Mouse (Mus musculus) kidney, postnatal 36 days (tissue): ENCODE measurements around the gene Atg13.

ENCODE experiments used
- DNase-seq, 2 experiments: peaks; one replicate each; pipeline ENCODE4 v3.0.0; 2021 to 2022; ENCODE audit warnings: mixed read lengths in 2 of 2

The Atg13 gene

DNA sequence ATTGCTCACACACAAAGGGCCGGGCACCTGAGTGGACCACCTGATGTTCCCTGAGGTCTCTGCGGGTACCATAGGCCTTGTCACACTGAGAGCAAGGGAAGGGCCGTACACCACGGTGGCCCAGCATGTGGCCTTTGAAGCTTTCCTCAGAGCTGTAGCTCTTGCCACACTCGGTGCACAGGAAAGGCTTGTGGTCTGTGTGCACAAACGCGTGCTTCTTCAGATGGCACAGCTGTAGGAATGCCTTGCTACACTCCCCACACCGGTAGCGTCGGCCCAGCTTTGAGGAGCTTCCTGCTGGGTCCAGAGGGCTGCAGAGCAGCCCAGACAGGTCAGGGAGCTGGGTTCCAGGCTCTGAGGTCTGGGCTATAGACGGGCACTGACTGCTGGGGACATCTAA is 64.6 kb downstream of the Atg13 start:
- no peak for DNase-seq

DNA sequence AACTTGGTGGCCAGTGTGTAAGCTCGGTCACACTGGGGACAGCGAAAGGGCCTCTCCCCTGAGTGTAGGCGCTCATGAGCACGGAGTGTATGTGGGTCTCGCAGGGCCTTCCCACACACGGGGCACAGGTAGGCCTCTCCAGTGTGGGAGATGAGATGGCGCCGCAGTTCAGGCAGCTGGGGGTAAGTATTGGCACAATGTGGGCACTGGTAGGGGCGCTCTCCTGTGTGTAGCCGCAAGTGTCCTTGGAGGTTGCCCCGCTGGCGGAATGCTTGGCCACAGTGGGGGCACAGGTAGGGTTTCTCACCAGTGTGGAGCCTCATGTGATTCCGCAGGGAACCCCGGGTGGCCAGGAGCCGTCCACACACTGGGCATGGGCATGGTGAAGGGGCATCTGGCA is 65.0 kb downstream of the Atg13 start:
- DNase-seq, result no peak

DNA sequence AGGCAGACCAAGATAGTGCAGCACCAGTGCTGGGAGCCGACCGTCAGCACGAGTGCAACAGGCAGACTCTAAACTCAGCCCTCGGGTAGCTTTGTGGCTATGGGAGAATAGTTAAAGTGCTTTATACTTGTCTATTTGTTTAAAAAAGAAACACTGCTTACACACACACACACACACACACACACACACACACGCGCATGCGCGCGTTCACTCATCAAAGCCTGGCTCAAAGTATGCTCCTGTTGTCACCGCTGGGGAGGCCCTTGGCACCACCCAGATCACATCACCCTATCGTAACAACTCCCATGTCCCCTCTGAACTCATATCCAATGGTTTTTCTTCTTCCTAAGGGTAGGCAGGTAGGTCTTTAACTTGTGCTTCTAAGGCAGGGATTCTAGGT is 66.4 kb downstream of the Atg13 start:
- no peak for DNase-seq

DNA sequence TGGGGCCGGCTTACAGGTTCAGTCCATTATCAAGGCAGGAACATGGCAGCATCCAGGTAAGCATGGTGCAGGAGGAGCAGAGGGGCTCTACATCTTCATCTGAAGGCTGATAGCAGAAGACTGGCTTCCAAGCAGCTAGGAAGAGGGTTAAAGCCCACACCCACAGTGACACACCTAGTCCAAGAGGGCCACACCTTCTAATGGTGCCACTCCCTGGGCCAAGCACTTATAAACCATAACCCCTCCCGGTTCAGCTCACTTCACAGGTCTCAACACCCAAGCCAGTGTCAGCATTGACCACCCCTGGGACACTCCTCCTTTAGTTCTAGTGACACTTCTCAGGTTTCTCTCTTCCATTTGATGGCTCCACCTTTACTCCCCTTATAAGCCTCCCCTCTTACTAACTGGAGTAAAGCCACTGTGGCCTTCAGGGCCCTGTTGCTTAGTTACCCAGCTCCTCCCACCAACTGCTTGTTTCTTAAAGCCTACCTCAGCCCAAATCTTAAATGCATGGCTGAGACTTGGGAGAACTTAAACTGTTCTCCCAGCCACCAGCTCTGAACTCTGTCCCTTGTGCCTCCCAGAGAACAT is 67.5 kb downstream of the Atg13 start:
- DNase-seq, result no peak

DNA sequence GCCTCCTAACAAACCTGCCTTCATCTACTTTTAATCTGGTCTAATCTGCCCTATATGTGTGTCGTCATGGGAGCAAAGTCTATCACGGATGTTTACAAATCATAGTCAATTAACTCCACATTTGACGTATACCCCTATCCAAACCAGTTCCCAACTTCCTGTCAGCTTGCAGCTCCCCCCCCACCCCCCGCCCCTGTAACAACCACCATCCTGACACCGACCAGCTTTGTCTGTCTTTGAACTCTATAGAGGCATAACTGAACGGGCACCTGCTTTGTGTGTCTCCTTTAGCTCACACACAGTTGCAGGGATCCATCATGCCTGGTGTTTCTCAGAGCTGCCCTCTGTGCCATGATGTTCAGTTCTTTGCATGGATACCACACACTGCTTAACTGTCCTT is 71.4 kb downstream of the Atg13 start:
- DNase-seq, result no peak

DNA sequence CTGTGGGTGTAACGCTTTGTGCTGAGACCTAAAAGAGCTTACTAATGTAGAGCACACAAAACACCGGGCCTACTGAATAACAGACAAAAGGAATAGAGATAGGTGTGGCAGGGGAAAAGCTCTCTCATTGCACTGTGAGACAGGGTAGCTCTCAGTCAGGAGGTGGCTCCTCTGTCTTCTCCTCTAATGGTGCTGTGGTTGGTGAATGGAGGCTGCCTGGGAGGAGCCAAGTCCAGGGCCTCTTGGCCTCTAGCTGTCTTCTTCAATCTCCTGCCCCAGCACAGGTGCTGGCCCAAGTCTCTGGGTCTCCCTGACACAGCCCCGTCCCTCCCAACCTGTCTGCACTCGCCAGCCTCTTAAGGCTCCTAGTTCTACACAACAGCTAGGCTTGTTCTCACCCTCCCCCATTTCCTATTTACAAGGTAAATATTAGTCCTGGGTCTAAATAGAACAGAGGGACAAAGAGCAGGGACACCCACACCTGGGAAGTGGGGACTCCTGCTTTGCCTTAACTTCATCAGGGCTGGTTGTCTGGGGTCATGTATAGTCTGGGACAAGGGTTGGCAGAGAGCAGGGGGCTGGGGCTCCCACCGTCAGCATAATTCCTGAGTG is 73.5 kb downstream of the Atg13 start:
- DNase-seq, result no peak

DNA sequence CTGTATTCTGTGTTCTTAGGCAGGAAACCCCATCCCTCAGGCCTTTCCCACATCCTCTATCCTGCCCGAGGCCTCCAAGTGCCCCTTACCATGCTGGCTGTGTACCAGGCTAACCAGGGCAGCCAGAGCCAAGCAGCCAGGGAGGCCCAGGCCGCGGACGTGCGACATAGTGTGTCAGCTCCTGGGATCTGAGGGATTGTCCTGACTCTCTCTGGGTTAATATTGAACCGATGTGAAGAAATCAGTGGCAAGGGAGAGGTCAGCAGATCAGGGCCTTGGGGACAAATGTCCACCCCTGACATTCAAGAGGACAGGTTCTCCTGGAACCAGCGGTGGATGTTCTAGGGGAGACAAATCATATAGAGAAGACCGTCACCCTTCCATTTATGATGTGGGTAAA is 74.1 kb downstream of the Atg13 start, which contains the start of gene F2:
TSS of gene F2 (minus strand) at position 186 of the 400 bp plus-strand sequence.
- no peak for DNase-seq

DNA sequence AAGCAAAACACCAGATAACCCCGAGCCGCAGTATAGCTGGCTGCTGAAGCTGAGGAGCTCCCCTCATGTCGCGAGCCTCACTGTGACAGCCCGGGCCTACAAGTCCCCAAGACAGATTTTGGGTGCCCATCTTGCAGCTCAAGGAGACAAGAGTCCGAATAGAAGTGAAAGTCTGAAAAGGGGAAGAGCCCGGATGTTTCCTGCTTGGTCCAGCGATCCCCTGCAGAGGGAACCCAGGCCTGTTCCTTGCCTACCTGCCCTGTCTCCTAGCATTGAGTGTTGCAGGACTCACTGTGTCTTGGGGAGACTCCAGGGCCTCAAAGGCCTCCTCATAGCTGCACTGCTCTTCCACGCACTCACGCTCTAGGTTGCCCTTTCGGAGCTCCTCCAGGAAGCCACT is 74.9 kb downstream of the Atg13 start:
- DNase-seq, result no peak

DNA sequence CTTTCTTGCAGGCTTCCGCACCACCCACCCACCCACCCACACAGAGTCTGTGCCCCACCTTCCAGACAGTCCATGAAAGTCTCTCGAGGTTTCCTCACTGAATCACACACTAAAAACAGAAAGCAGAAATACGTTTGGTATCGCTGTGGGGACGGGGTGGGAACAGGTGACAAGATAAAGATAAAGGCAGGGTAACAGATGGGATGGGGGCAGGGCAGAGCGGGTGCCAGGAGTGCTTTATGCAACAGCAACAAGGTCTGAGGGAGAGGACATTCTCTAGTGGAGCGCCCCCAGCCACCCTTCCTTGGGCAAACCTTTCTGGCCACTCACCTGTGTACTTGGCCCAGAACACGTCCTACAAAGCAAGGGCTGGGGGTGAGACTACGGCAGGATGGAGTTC is 75.5 kb downstream of the Atg13 start:
- no peak for DNase-seq

DNA sequence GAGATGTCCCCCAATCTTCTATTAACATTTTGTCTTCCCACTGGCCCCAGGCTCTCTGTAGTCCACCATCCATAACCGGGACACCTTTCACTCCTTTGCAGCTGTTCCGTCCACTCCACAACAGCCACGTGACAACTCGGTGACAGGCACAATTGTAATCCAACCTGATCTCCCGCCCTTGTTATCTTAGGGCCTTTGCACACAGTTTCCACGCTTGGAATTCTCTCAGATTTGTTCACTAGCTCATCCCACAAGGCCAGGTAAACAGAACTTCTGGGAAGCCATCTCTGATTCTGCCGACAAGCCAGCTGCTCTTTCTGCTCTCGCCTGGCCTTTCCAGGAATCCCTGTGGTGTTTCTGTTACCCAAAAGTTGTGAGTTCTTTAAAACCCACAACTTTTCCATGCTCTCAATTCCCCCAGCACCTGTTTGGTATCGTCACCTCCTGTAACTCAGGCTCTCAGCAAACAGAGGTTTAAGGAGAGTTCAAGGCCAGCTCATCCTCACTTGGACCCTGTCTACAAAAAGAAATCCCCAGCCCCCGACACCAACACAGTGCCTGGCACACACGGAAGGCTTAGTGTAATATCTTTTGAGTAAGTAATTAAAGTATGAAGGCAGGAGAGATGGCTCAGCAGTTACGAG is 76.9 kb downstream of the Atg13 start:
- no peak for DNase-seq

DNA sequence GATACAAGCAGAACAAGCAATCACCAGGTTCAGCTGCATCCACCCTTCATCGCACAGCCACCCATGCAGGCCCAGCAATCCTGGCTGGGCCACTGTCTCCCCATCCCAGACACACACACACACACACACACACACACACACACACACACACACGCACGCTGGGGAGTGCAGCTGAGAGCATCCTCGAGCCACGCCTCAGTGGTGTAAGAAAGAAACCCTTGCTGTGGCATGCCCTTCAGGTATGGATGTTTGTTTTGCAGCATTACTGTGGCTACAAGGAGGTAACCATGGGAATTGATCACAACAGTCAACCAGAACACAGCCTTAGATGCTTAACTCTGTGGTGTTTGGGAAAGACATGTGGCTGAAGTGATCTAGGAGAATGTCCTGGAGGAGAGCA is 78.1 kb downstream of the Atg13 start:
- no peak for DNase-seq

DNA sequence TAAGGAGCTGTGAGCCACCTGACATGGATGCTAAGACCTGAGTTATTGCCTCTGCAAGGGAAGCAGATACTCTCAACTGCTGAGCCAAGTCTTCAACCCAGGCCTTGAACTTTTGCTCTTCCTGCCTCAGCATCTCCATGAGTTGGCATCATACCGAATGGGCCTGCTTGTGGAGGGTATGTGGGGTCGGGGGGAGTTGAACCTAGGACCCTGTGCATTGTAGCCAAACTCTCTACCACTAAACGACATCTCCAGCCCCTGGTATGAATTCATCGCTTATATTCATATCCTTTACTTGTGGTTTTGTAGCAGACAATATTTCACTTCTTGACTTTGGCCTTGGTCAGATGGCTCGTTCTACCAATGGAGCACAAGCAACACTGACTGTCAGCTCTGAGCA is 78.5 kb downstream of the Atg13 start:
- DNase-seq, result no peak

DNA sequence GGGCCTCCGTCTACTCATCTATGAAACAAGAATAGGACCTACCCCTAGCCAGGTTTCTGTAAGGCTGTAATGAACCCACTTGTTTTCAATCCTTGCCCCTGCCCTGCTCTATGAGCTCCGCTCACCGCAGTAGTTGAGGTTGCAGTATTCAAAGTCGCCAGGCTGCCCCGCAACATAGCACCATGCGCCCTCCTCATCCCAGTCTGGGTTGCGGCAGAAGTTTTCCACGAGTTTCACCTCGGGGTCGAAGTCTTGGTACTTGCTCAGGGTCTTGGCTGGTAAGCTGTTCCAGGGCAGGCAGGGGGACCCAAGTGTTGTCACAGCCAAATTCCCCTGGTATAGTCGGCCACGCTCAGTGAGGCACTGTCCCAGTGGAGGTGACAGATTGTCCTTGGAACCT is 80.0 kb downstream of the Atg13 start:
- no peak for DNase-seq

DNA sequence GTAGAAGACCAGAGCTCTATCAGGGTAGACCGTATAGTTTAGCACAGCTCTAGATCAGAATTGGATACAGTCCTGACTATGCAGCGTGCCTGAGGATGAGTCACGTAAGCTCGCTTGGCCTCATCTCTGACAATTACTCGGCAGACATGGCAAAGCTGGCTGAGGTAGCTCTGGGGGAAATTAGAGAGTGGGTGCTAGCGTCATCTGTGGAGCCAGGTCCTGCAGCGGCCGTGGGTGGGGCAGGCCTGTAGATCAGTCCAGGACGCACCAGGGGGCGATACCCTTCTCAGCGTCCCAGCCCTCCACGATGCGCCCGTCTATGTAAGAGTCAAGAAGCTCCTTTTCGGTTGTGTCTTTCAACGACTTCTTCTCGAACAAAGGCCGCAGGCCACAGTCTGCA is 80.7 kb downstream of the Atg13 start:
- DNase-seq, result no peak

DNA sequence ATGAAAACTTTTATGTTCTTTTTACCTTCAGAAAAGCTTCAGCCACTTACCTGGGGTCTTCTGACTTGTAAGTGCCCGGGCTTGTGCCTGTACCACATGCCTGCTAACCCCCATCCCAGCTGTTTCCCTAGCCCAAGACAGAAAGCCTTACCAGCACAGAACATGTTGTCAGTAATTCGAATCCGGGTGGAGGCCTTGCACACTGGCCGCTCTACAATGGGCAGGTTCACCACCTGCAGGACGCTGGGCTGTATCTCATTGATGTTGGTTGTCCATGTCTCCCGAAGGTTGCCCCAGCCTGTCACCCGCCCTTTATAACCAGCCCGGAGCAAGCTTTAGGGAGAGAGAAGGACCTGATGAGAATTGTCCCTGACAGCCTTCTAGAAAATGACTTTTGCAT is 82.2 kb downstream of the Atg13 start:
- DNase-seq, result no peak

DNA sequence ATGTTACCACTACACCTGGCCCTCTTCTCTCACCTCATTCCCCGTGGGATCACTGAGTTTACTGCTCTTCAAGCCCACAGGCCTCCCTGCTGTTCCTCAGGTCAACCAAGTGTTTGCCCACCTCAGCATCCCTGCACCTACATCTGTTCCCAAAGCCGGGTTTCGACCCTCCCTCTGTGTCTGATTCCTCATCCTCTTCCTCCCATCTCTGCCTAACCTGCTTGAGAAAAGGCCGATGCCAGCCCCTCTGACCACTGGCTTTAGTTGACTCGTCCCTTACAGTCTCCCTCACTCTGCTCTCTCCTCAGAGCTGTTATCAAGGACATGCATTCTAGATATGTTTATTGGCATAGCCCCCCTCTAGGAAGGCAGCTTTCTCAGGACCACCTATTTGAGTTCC is 82.9 kb downstream of the Atg13 start:
- DNase-seq, result no peak
